Mouse (Mus musculus): ENCODE data around the gene Pdxdc1.

Gene Pdxdc1

DNA sequence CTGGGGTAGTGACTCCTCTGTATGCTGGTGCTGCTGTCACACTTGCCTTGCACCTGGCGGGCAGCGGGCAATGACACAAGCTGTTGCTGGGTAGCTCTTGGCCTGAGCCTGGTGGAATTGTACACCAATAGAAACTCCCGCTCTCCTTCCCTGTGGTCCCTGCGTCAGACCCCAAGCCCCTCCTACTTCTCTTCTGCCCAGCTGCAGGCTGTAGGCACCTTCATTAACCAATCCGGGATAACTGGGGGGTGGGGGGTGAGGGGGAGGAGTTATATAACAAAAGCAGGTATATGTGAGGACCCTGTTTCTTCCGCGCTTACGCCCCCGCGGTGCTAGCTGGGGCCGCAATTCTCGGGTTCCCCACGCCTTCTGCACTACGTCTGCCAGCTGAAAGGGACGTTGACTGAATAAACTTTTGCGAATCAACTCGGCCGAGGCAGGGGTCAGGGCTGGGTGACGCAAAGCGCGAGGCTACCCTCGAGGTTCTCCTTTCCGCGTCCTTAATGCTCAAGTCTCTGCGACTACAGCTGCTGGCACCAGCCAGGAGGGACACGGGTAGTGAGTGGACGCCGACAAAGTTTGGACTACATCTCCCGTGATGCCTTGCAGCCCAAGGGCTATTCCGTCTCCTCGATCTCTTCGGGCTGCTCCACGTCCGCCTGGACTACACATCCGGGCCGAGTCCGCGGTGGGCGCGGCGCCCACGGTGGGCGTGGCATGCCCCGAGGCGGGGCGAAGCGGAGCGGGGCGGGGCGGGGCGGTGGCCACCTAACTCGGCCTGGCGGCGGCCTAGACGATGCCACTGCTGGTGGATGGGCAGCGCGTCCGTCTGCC is 84.2 kb downstream of the Pdxdc1 start, which contains the start of gene Ntan1:
Gene Ntan1 (plus strand): TSS at position 286 of the 834 bp plus-strand sequence.
- peak; percentile 94 for DNase-seq (ENCODE audit: low read depth, low spot score)

GRCm38 (mm10) chr16:13813200-13813599 is 89.7 kb downstream of the Pdxdc1 start:
- no peak for DNase-seq (ENCODE audit: low read depth, low spot score)

GRCm38 (mm10) chr16:13812152-13812551 is 90.8 kb downstream of the Pdxdc1 start:
- DNase-seq (ENCODE audit: low read depth, low spot score) = peak; percentile 45

DNA sequence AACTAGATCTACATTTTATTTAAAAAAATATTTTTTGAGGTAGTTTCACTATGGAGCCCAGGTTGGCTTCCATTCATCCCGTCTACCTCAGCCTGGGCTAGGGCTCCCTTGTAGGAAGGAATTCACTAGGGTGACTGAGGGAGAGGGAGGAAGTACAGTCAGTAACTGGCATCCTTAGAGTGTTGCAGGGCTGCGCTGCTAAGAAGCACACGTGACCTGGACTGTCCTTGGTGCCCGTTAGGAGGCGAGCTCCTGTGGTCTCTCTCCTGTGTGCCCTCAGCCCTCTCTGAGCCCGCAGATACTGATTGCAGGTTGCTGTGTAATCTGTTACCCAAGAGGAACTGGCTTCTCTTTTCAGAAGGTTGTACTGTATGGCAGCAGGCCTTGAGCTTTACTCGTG is 94.5 kb downstream of the Pdxdc1 start:
- no peak for DNase-seq (ENCODE audit: low read depth, low spot score)

DNA sequence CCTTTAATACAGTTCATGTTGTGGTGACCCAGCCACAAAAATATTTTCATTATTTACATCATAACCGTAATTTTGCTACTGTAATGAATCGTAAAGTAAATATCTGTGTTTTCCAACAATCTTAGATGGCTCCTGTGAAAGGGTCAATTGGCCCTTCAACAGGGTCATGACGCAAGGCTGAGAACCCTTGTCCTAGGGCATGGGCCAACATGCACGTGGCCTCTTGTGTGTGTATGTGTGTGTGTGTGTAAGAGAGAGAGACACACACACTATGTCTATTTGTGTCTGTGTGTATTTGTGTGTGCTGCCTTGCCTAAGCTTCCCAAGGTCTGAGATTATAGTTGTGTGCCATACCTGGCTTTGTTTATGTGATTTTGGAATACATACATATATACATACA is 95.3 kb downstream of the Pdxdc1 start:
- no peak for DNase-seq (ENCODE audit: low read depth, low spot score)

- DNase-seq (ENCODE audit: low read depth, low spot score) = peak; percentile 82
Measured at GRCm38 (mm10) chr16:13804666-13805065, 98.3 kb downstream of the Pdxdc1 start.

GRCm38 (mm10) chr16:13801231-13801630 is 101.7 kb downstream of the Pdxdc1 start:
- no peak for DNase-seq (ENCODE audit: low read depth, low spot score)

DNA sequence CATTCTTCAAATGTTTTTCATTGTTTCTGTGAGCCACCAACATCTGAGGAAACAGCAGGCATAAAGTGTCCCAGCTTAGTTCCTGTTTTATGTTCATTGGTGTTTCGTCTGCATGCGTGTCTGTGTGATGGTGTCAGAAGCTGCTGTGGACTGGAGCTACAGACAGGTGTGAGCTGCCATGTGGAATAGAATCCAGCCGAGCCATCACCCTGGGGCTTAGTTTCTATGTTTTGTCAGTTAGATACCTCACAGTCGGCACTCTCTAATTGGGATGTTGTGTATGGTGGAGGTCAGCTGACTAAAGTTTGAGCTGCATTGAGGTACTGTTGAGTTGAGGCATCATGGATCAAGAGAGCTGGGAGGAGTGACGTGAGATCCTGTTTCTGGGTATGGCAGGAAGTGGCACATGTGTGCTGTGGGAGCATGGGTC is 106.2 kb downstream of the Pdxdc1 start:
- no peak for DNase-seq (ENCODE audit: low read depth, low spot score)

GRCm38 (mm10) chr16:13793441-13793840 is 109.5 kb downstream of the Pdxdc1 start:
- peak; percentile 39 for DNase-seq (ENCODE audit: low read depth, low spot score)

DNA sequence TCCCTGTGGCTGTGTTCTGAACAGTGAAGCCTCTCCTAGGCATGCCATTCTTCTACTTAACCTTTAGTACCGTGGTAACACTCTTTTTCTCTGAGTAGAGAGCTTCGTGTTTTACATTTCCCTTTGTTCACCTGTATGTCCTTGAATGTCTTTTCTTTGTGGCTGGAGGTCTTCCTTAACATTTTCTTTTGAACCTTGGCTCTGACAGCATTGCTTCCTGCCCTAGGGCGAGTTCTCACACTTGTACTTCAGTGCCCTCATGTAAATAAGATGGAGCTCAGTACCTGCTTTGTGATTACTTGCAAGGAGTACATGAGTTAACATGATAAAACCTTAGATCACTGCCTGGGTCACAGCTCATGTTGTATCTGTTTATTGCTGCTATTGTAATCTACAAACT is 117.0 kb downstream of the Pdxdc1 start:
- DNase-seq (ENCODE audit: low read depth, low spot score) = peak; percentile 97
